Mouse (Mus musculus): ENCODE measurements at regions not wholly inside any gene's neighbourhood (a gene's known extent, or its start where the extent isn't known, plus 50 kb on each side); places are given as distances from the start of the nearest gene placed in this dataset.

GRCm38 (mm10) chr10:111619627-111620270, 113.7 kb downstream of the Phlda1 start:
- Histone ChIP-seq H3K4me3 (ENCODE audit: low read depth, low read length) (no peak overlapping the region), H3K36me3 (ENCODE audit: control insufficient read depth, insufficient read depth, low read length) (no peaks in the 10 kb centered on the region), H3K4me1 (replicated peaks; ENCODE audit: control insufficient read depth, insufficient read depth, low read length) (0 out of 2 replicates have a peak, but pooled peaks cover 6% of the 10 kb centered on the region), H3K4me2 (ENCODE audit: low read length) (no peak overlapping the region), H3K27me3 (replicated peaks; ENCODE audit: control insufficient read depth, insufficient read depth, low read length) (no peaks in the 10 kb centered on the region), H3K27ac (ENCODE audit: low read depth) (no peak overlapping the region), H3K9me3 (ENCODE audit: control insufficient read depth, low read length) (no peaks in the 10 kb centered on the region), H3K9ac (ENCODE audit: low read length) (no peak overlapping the region)
- WGBS, result 77% methylated on average over 10 of the region's 11 CpGs
- DNase-seq (ENCODE audit: low spot score) (no peak), ATAC-seq (replicated peaks; ENCODE audit: low FRiP score, low TSS enrichment, low read depth) (no peak)

- 76% methylated on average over 11 of the region's 11 CpGs for WGBS
- Histone ChIP-seq H3K9me3 (ENCODE audit: control insufficient read depth, low read length) (no peaks in the 10 kb centered on the region), H3K4me2 (ENCODE audit: low read length) (no peak overlapping the region), H3K4me1 (replicated peaks; ENCODE audit: control insufficient read depth, insufficient read depth, low read length) (0 out of 2 replicates have a peak, but pooled peaks cover 6% of the 10 kb centered on the region), H3K9ac (ENCODE audit: low read length) (no peak overlapping the region), H3K36me3 (ENCODE audit: control insufficient read depth, insufficient read depth, low read length) (no peaks in the 10 kb centered on the region), H3K27me3 (replicated peaks; ENCODE audit: control insufficient read depth, insufficient read depth, low read length) (no peaks in the 10 kb centered on the region), H3K27ac (ENCODE audit: low read depth) (no peak overlapping the region), H3K4me3 (ENCODE audit: low read depth, low read length) (no peak overlapping the region)
- ATAC-seq (replicated peaks; ENCODE audit: low FRiP score, low TSS enrichment, low read depth) (no peak), DNase-seq (ENCODE audit: low spot score) (no peak)
These were observed 115.0 kb downstream of the Phlda1 start for GRCm38 (mm10) chr10:111620927-111621676.

GRCm38 (mm10) chr10:111622789-111623188, 116.7 kb downstream of the Phlda1 start:
- no peak overlapping the region for H3K27ac ChIP-seq (ENCODE audit: low read depth)
- no peaks in the 10 kb centered on the region for H3K36me3 ChIP-seq (ENCODE audit: control insufficient read depth, insufficient read depth, low read length)
- H3K4me2 ChIP-seq (ENCODE audit: low read length), result no peak overlapping the region
- ATAC-seq (replicated peaks; ENCODE audit: low FRiP score, low TSS enrichment, low read depth) (no peak), DNase-seq (ENCODE audit: low spot score) (no peak)
- no peak overlapping the region for H3K9ac ChIP-seq (ENCODE audit: low read length)
- H3K4me1 ChIP-seq (replicated peaks; ENCODE audit: control insufficient read depth, insufficient read depth, low read length), result 0 out of 2 replicates have a peak, but pooled peaks cover 6% of the 10 kb centered on the region
- H3K27me3 ChIP-seq (replicated peaks; ENCODE audit: control insufficient read depth, insufficient read depth, low read length), result no peaks in the 10 kb centered on the region
- no peaks in the 10 kb centered on the region for H3K9me3 ChIP-seq (ENCODE audit: control insufficient read depth, low read length)
- H3K4me3 ChIP-seq (ENCODE audit: low read depth, low read length), result no peak overlapping the region
- 28% methylated on average over 4 of the region's 4 CpGs for WGBS

- Histone ChIP-seq H3K27ac (ENCODE audit: low read depth) (no peak overlapping the region), H3K4me1 (replicated peaks; ENCODE audit: control insufficient read depth, insufficient read depth, low read length) (0 out of 2 replicates have a peak, but pooled peaks cover 6% of the 10 kb centered on the region), H3K36me3 (ENCODE audit: control insufficient read depth, insufficient read depth, low read length) (no peaks in the 10 kb centered on the region), H3K4me2 (ENCODE audit: low read length) (no peak overlapping the region), H3K4me3 (ENCODE audit: low read depth, low read length) (no peak overlapping the region), H3K27me3 (replicated peaks; ENCODE audit: control insufficient read depth, insufficient read depth, low read length) (no peaks in the 10 kb centered on the region), H3K9me3 (ENCODE audit: control insufficient read depth, low read length) (no peaks in the 10 kb centered on the region), H3K9ac (ENCODE audit: low read length) (no peak overlapping the region)
- ATAC-seq (replicated peaks; ENCODE audit: low FRiP score, low TSS enrichment, low read depth) (no peak), DNase-seq (ENCODE audit: low spot score) (no peak)
- 44% methylated on average over 2 of the region's 2 CpGs for WGBS
These were observed 117.9 kb downstream of the Phlda1 start for GRCm38 (mm10) chr10:111624021-111624420.

GRCm38 (mm10) chr10:111624624-111625023, 118.5 kb downstream of the Phlda1 start:
- H3K9ac ChIP-seq (ENCODE audit: low read length), result no peak overlapping the region
- no peaks in the 10 kb centered on the region for H3K27me3 ChIP-seq (replicated peaks; ENCODE audit: control insufficient read depth, insufficient read depth, low read length)
- 72% methylated on average over 7 of the region's 7 CpGs for WGBS
- H3K9me3 ChIP-seq (ENCODE audit: control insufficient read depth, low read length), result no peaks in the 10 kb centered on the region
- no peak for ATAC-seq (replicated peaks; ENCODE audit: low FRiP score, low TSS enrichment, low read depth)
- no peaks in the 10 kb centered on the region for H3K36me3 ChIP-seq (ENCODE audit: control insufficient read depth, insufficient read depth, low read length)
- DNase-seq (ENCODE audit: low spot score), result no peak
- H3K4me2 ChIP-seq (ENCODE audit: low read length), result no peak overlapping the region
- H3K4me3 ChIP-seq (ENCODE audit: low read depth, low read length), result no peak overlapping the region
- 0 out of 2 replicates have a peak, but pooled peaks cover 6% of the 10 kb centered on the region for H3K4me1 ChIP-seq (replicated peaks; ENCODE audit: control insufficient read depth, insufficient read depth, low read length)
- no peak overlapping the region for H3K27ac ChIP-seq (ENCODE audit: low read depth)

GRCm38 (mm10) chr10:111625573-111625972, 119.5 kb downstream of the Phlda1 start:
- Histone ChIP-seq H3K9me3 (ENCODE audit: control insufficient read depth, low read length) (no peaks in the 10 kb centered on the region), H3K27me3 (replicated peaks; ENCODE audit: control insufficient read depth, insufficient read depth, low read length) (no peaks in the 10 kb centered on the region), H3K4me2 (ENCODE audit: low read length) (no peak overlapping the region), H3K4me1 (replicated peaks; ENCODE audit: control insufficient read depth, insufficient read depth, low read length) (0 out of 2 replicates have a peak, but pooled peaks cover 6% of the 10 kb centered on the region), H3K36me3 (ENCODE audit: control insufficient read depth, insufficient read depth, low read length) (no peaks in the 10 kb centered on the region), H3K9ac (ENCODE audit: low read length) (no peak overlapping the region), H3K27ac (ENCODE audit: low read depth) (no peak overlapping the region), H3K4me3 (ENCODE audit: low read depth, low read length) (no peak overlapping the region)
- ATAC-seq (replicated peaks; ENCODE audit: low FRiP score, low TSS enrichment, low read depth), result no peak
- no peak for DNase-seq (ENCODE audit: low spot score)
- 95% methylated on average over 11 of the region's 11 CpGs for WGBS

- 90% methylated on average over 6 of the region's 6 CpGs for WGBS
- Histone ChIP-seq H3K4me3 (ENCODE audit: low read depth, low read length) (no peak overlapping the region), H3K4me2 (ENCODE audit: low read length) (no peak overlapping the region), H3K9me3 (ENCODE audit: control insufficient read depth, low read length) (no peaks in the 10 kb centered on the region), H3K27me3 (replicated peaks; ENCODE audit: control insufficient read depth, insufficient read depth, low read length) (no peaks in the 10 kb centered on the region), H3K4me1 (replicated peaks; ENCODE audit: control insufficient read depth, insufficient read depth, low read length) (0 out of 2 replicates have a peak, but pooled peaks cover 6% of the 10 kb centered on the region), H3K9ac (ENCODE audit: low read length) (no peak overlapping the region), H3K27ac (ENCODE audit: low read depth) (no peak overlapping the region), H3K36me3 (ENCODE audit: control insufficient read depth, insufficient read depth, low read length) (no peaks in the 10 kb centered on the region)
- no peak for ATAC-seq (replicated peaks; ENCODE audit: low FRiP score, low TSS enrichment, low read depth)
- no peak for DNase-seq (ENCODE audit: low spot score)
These were observed 119.9 kb downstream of the Phlda1 start for GRCm38 (mm10) chr10:111626009-111626408.

- WGBS, result 72% methylated on average over 14 of the region's 14 CpGs
- DNase-seq (ENCODE audit: low spot score) (no peak), ATAC-seq (replicated peaks; ENCODE audit: low FRiP score, low TSS enrichment, low read depth) (no peak)
- Histone ChIP-seq H3K4me3 (ENCODE audit: low read depth, low read length) (no peak overlapping the region), H3K9me3 (ENCODE audit: control insufficient read depth, low read length) (no peaks in the 10 kb centered on the region), H3K9ac (ENCODE audit: low read length) (no peak overlapping the region), H3K4me2 (ENCODE audit: low read length) (no peak overlapping the region), H3K27ac (ENCODE audit: low read depth) (no peak overlapping the region), H3K27me3 (replicated peaks; ENCODE audit: control insufficient read depth, insufficient read depth, low read length) (no peaks in the 10 kb centered on the region), H3K36me3 (ENCODE audit: control insufficient read depth, insufficient read depth, low read length) (no peaks in the 10 kb centered on the region), H3K4me1 (replicated peaks; ENCODE audit: control insufficient read depth, insufficient read depth, low read length) (peaks cover 7% of the 10 kb centered on the region)
These were observed 130.2 kb downstream of the Phlda1 start for GRCm38 (mm10) chr10:111636283-111636682.
